Mouse (Mus musculus) retina, adult 2 months (tissue): ENCODE results near the gene Akap7.

Source experiments
- DNase-seq: peaks from one replicate; pipeline ENCODE4 v3.0.0-alpha.2; 2012; ENCODE audit warnings: low read depth, low spot score

Gene Akap7

DNA sequence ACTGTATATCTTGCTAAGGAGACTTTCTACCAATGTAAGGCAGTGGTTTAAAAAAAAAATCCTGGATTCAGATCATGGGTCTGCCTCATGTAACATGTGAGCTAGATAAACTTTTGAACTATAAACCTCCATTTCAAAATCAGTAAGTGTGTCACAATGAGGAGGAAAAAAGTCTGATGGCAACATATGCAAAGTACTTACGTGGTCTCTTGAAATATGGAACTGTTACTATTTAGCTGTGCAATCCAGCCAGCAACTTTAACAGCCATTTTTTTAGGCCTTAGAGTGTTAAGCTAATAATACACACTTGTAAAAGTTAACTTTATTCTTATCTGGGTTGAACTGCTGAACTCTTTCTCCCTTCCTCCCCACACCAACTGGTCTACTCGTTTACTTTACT, 181.6 kb downstream of the Akap7 start:
- DNase-seq: no peak

DNA sequence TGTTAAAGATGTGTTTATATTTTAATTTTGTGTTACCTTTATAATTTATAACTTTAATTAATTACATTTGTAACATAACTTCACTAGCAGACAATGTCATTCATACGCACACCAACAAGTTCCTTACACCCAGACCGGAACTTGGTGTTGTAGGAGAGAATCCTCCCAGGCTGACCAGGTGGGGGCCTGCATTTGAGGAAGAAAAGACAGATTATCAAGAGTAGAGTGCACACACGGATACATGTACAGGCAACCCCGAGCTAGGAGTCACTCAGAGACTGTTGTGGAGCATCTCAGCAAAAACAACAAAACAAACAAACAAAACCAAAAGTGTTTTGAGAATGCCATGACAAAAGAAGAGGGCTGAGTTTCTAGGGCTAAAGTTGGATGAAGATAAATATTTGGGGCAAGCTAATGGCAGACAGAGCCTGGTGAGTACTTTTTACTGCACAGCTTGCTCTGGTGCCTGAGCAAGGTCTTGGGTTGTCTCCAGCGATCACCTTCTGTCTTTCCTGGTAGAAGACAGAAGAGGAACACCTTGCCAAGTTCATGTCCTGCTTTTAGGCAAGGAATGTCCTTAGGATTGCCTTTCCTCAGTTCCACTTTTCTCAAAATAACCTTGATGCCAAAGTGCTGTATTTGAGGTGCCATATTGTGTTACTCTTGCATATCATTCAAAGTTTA, 186.7 kb downstream of the Akap7 start:
- no peak for DNase-seq
